Mouse (Mus musculus): ENCODE results near the gene Gm20458.

DNA sequence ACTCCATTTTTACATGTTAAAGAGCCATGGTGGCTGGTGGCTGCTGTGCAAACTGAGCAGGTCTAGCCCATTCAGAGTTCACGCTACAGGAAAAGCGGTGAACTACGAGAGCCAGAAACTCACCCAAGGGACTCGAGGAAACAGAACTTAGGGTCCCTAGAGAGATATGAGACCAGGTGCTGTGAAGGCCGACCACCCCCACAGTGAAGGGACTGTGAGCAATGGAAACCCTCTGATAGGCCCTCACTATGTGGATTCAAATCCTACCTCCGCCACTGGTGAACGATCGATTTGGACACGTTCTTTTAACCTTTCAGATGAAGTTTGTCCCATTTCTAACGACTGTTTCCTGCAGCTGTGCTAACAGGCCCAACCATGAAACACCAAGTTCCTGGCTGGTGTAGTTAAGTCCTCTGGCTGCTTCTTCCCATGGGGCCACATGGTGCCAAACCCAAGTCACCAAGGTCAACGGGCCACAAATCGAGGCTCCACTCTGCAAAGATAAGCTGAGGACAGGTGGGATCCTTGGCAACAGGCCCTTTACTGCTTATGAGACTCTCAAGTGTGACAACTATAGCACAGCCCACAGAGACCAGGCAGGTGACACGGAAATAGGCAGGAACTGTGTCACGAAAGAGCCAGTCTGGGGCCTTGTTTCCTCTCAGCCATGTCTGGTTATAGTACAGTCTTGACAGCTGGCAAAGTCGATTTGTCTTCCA lies 37.9 kb upstream of the Gm20458 start:
- TF ChIP-seq CTCF (IDR thresholded peaks at IDR 0.05) (no peak), POLR2A (IDR thresholded peaks at IDR 0.05; ENCODE audit: insufficient read depth, low read depth, low read length) (no peak), EP300 (IDR thresholded peaks at IDR 0.05; ENCODE audit: insufficient read depth, low read depth, low read length) (no peak)

Measured in heart, adult 2 months (tissue).